Mouse (Mus musculus) embryonic facial prominence, embryonic 15.5 days (tissue): ENCODE measurements around the gene Bahd1. TPM values are rescaled to one million over a fixed set of nuclear protein-coding genes. Genes with fewer than 3 reads are reported as not detected.
A peak's percentile ranks its signal among the peaks of the same experiment; 100 is the strongest.

ENCODE experiments used
- ATAC-seq: fragments of 200-750 bp; cut with Nextera tagmentation; 2 replicates; pipeline ENCODE4 v1.8.0; 2017; ENCODE audit warnings: low read depth, moderate TSS enrichment; ENCODE audit not compliant: insufficient number of reproducible peaks, low FRiP score, low TSS enrichment
- H3K27ac ChIP-seq: fragments of 300-500 bp; sonication (generic); replicated peaks from 2 replicates; pipeline ENCODE4 v1.5.1; 2015; ENCODE audit warnings: mild to moderate bottlenecking, inconsistent platforms
- H3K27me3 ChIP-seq: fragments of 300-500 bp; sonication (generic); 2 replicates; pipeline ENCODE4 v1.6.1; 2015; ENCODE audit warnings: inconsistent platforms
- H3K36me3 ChIP-seq: fragments of 300-500 bp; sonication (generic); 2 replicates; pipeline ENCODE4 v1.6.1; 2015; ENCODE audit warnings: mild to moderate bottlenecking, inconsistent platforms
- H3K4me1 ChIP-seq: fragments of 300-500 bp; sonication (generic); 2 replicates; pipeline ENCODE4 v1.6.1; 2015; ENCODE audit warnings: inconsistent platforms
- H3K4me2 ChIP-seq: fragments of 300-500 bp; sonication (generic); replicated peaks from 2 replicates; pipeline ENCODE4 v1.6.1; 2015; ENCODE audit warnings: mild to moderate bottlenecking, inconsistent platforms
- H3K4me3 ChIP-seq: fragments of 300-500 bp; sonication (generic); replicated peaks from 2 replicates; pipeline ENCODE4 v1.5.1; 2015; ENCODE audit warnings: mild to moderate bottlenecking, inconsistent platforms
- H3K9ac ChIP-seq: fragments of 300-500 bp; sonication (generic); 2 replicates; pipeline ENCODE4 v1.6.1; 2015; ENCODE audit warnings: inconsistent platforms
- H3K9me3 ChIP-seq: fragments of 300-500 bp; sonication (generic); replicated peaks from 2 replicates; pipeline ENCODE4 v1.6.1; 2016; ENCODE audit warnings: inconsistent platforms
- WGBS: fragments of 180-500 bp; shearing (Covaris S2); methylation state at CpG from one replicate; pipeline ENCODE4 v1.1.7; 2015; 5-methylcytosine and 5-hydroxymethylcytosine counted together
- polyA plus RNA-seq: library from polyadenylated mRNA; unstranded; fragments of >200 nt; fragmentation: Nextera tagmentation; extraction: Ambion mirVana; gene quantifications from 2 replicates; pipeline ENCODE4 v1.2.1, GENCODE M21; 2015

Gene Bahd1
- polyA plus RNA-seq, 1 experiment from 2014 or later: 5.9 TPM

GRCm38 (mm10) chr2:118900826-118901140, 606 bp downstream of the Bahd1 start:
- peak overlapping the region; percentile 26; the same call in 1 of the 2 replicates for H3K9ac ChIP-seq
- peak overlapping the region; percentile 88 for H3K4me3 ChIP-seq
- H3K9me3 ChIP-seq: no peaks in the 10 kb centered on the region
- peaks cover 47% of the 10 kb centered on the region for H3K27me3 ChIP-seq
- no peaks in the 10 kb centered on the region for H3K36me3 ChIP-seq
- 2% methylated on average over 11 of the region's 11 CpGs for WGBS
- H3K4me2 ChIP-seq: peak overlapping the region; percentile 99
- H3K27ac ChIP-seq: no peak overlapping the region
- 0 out of 2 replicates have a peak, but pooled peaks have one; percentile 4 for ATAC-seq
- peaks cover 52% of the 10 kb centered on the region for H3K4me1 ChIP-seq

DNA sequence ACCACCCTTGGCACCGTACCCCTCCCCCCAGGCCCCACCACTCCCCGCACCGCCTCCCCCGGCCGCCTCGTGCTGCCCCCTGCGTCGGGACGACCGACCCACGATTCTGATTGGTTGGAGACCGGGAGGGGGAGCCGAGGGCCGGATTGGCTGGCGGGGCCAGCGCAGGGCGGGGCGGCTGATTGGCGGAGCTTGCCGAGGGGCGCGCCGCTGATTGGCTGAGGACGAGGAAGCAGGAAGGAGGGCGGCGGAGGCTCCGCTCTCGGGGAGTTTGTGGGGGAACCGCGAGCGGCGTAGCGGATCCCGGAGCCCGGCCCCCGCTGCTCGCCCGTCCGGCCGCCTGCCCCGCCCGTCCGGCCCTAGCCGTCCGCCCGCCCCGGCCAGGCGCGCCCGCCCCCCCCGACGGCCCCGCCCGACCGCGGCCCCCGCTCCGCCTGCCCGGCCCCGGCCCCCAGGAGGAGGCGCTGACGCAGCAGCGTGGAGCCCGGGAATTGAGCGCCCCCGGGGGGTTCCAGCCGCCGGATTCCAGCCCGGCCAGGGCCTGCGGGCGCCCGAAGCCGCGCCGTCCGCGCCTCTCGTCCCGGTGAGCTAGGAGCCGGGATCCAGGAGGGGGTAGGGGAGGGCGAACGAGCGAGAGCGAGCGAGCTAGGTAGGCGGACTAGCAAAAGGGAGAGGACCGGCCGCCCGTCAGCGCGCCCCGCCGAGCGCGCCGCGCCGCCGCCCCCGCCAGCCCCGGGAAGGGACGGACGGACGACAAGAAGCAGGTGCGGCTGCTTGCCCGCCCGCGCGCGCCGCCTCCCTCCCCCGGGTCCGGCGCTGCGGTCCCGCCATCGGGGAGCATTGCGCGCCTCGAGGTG, 1.2 kb downstream of the Bahd1 start:
- under 1% methylated on average over 94 of the region's 120 CpGs for WGBS
- H3K27me3 ChIP-seq: peaks cover 42% of the 10 kb centered on the region
- no peaks in the 10 kb centered on the region for H3K36me3 ChIP-seq
- peak overlapping the region; percentile 88 for H3K4me3 ChIP-seq
- ATAC-seq: peak; percentile 94
- peak overlapping the region; percentile 80 for H3K27ac ChIP-seq
- peak overlapping the region; percentile 99 for H3K4me2 ChIP-seq
- peaks cover 46% of the 10 kb centered on the region for H3K4me1 ChIP-seq
- no peaks in the 10 kb centered on the region for H3K9me3 ChIP-seq
- peak overlapping the region; percentile 74 for H3K9ac ChIP-seq

- Histone ChIP-seq H3K4me1 (peaks cover 37% of the 10 kb centered on the region), H3K9ac (peak overlapping the region; percentile 74), H3K9me3 (no peaks in the 10 kb centered on the region), H3K4me3 (peak overlapping the region; percentile 88), H3K4me2 (peak overlapping the region; percentile 99), H3K36me3 (no peaks in the 10 kb centered on the region), H3K27ac (peak overlapping the region; percentile 80), H3K27me3 (peaks cover 33% of the 10 kb centered on the region)
- under 1% methylated on average over 93 of the region's 106 CpGs for WGBS
- ATAC-seq: no peak
Measured at GRCm38 (mm10) chr2:118902051-118903025, 2.2 kb downstream of the Bahd1 start.

DNA sequence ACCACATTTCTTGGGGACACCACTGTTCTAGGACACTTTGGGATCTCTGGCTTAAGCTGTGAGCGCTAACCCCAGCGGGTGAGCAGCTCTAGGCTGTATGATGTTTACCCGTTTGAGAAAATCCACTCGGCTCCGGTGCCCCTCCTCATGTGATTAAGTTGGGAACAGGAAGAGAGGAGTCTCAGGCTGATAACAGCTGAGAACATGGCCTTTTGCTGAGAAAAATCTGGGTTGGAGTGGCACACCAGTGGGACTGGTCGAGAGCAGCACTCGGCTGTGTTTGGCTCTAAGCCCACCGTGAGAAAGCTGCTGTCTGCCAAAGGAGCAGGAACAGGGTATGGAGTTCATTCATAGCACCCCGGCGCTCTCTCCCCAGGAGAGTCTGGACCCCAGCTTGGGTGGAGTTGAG, 3.2 kb downstream of the Bahd1 start:
- no peaks in the 10 kb centered on the region for H3K36me3 ChIP-seq
- no peak for ATAC-seq
- no peak overlapping the region for H3K9ac ChIP-seq
- H3K27me3 ChIP-seq: peaks cover 23% of the 10 kb centered on the region
- H3K4me1 ChIP-seq: peaks cover 27% of the 10 kb centered on the region
- no peaks in the 10 kb centered on the region for H3K9me3 ChIP-seq
- no peak overlapping the region for H3K27ac ChIP-seq
- H3K4me2 ChIP-seq: peak overlapping the region; percentile 99
- H3K4me3 ChIP-seq: peak overlapping the region; percentile 88
- 10% methylated on average over 10 of the region's 10 CpGs for WGBS

DNA sequence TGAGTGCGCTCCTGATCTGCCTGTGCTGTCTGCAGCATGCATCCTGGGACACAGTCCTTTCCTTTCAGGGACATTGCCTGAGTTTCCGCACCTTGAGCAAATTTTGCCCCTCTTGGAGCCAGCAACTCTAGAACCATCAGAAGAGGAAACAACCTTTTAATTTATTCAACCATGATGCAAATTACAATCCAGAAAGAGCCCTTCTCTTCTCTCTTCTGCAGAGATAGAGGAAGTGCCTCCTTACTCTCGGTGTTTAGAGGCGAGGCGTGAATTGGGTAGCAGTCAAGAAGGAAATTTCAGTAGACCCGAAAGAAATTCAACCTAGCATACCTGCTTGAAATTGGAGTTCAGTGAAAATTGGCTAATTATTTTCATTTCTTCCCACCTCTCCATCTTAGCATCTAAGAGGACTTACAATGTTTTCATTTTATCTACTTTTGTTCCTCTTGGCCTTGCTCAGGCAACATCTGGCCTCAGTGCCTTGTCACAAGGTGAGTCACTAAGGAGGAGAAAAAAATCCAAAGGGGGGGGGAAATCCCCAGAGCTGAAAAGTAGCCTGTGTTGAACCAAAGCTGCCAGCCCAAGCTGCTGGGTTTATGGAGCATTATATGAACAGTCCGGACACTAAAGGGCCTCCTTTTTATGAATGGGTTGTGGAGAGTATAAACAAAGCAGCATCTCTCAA, 5.4 kb downstream of the Bahd1 start:
- peaks cover 18% of the 10 kb centered on the region for H3K4me1 ChIP-seq
- 87% methylated on average over 7 of the region's 7 CpGs for WGBS
- no peak for ATAC-seq
- H3K9ac ChIP-seq: no peak overlapping the region
- no peaks in the 10 kb centered on the region for H3K36me3 ChIP-seq
- peaks cover 2% of the 10 kb centered on the region; the same call in 1 of the 2 replicates for H3K27me3 ChIP-seq
- no peak overlapping the region for H3K4me3 ChIP-seq
- no peaks in the 10 kb centered on the region for H3K9me3 ChIP-seq
- no peak overlapping the region for H3K27ac ChIP-seq
- H3K4me2 ChIP-seq: no peak overlapping the region

- H3K27ac ChIP-seq: no peak overlapping the region
- peaks cover 14% of the 10 kb centered on the region for H3K4me1 ChIP-seq
- H3K27me3 ChIP-seq: no peaks in the 10 kb centered on the region
- H3K36me3 ChIP-seq: no peaks in the 10 kb centered on the region
- WGBS: 84% methylated on average over 5 of the region's 5 CpGs
- ATAC-seq: no peak
- H3K4me3 ChIP-seq: no peak overlapping the region
- H3K9me3 ChIP-seq: no peaks in the 10 kb centered on the region
- H3K4me2 ChIP-seq: no peak overlapping the region
- no peak overlapping the region for H3K9ac ChIP-seq
Measured at GRCm38 (mm10) chr2:118906118-118906492, 5.9 kb downstream of the Bahd1 start.

DNA sequence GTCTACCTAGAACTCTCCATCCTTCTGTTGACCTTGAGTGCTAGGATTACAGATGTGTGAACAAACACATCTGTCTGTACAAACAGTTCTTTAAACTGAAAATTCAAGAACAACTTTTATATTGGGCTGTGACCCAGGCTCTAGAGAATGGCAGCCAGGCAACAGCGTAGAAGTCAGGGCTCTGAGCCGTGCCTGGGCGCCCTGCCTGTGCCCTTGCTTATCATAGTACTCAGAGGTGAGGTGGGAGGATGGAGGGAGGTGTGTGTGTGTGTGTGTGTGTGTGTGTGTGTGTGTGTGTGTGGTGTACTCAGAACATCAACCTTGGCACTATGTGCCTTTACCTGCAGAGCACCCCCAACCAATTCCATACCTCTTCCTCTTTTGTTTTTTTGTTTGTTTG, 7.6 kb downstream of the Bahd1 start:
- H3K4me2 ChIP-seq: no peak overlapping the region
- ATAC-seq: no peak
- 92% methylated on average over 3 of the region's 3 CpGs for WGBS

DNA sequence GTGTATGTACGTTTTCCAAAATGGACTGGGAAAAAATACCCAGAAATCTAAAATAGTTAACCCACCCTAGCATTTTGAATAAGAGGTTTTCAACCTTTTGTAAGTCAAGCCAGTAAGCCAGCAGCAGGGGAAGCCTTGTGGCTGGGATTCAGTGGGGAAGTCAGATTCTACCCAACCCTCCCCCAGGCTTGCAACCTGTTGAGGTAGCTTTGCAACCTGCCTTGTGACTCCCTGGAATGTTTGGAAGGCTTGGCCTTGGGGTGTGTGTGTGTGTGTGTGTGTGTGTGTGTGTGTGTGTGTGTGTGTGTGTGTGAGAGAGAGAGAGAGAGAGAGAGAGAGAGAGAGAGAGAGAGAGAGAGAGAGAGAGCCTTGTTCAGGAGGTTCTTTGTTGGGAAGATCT, 9.0 kb downstream of the Bahd1 start:
- no peak overlapping the region for H3K9ac ChIP-seq
- no peaks in the 10 kb centered on the region for H3K9me3 ChIP-seq
- H3K27me3 ChIP-seq: no peaks in the 10 kb centered on the region
- no peak overlapping the region for H3K27ac ChIP-seq
- no peaks in the 10 kb centered on the region for H3K36me3 ChIP-seq
- no peak overlapping the region for H3K4me2 ChIP-seq
- no peak overlapping the region for H3K4me3 ChIP-seq
- peaks cover 17% of the 10 kb centered on the region for H3K4me1 ChIP-seq
- no peak for ATAC-seq
- whole genome bisulfite sequencing: 46% methylated on average over 1 of the region's 1 CpGs

More for the DNA sequence above, 7.6 kb downstream of the Bahd1 start:
- Histone ChIP-seq H3K9ac (no peak overlapping the region), H3K36me3 (no peaks in the 10 kb centered on the region), H3K9me3 (no peaks in the 10 kb centered on the region), H3K4me3 (no peak overlapping the region), H3K27me3 (no peaks in the 10 kb centered on the region), H3K4me1 (peaks cover 16% of the 10 kb centered on the region), H3K27ac (no peak overlapping the region)

DNA sequence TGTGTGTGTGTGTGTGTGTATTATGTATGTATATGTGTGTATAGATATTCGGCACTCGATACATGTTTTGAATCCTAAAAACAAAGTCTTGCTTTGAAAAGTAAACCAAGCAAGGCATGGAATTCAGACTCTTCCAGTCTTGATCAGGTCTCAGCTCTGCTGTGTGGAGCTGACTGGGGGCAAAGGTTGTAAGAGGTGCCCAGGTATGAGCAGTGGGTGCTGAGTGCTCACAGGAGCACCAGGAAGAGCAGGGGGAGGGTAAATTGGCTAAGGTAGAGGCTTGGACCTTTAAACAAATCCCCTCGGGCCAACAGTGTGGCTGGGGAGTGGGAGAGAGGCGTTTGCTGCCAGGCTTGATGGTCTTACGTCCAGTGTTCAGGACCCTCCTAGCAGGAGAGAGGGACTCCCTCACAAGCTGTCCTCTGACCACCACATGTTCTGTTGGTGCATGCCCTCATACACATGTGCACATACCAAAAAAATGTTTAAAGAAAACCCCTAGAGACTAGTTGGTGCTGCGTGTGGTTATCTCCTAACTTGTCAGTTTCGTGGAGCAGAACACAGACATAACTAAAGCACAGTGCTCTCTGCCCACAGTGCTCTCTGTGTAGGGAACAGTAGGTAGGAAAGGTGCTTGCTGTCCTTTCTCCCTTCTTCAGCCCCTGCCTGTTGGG, 10.6 kb downstream of the Bahd1 start:
- Histone ChIP-seq H3K4me1 (peaks cover 24% of the 10 kb centered on the region), H3K27me3 (no peaks in the 10 kb centered on the region), H3K9me3 (no peaks in the 10 kb centered on the region), H3K27ac (no peak overlapping the region), H3K4me2 (no peak overlapping the region), H3K9ac (no peak overlapping the region), H3K4me3 (no peak overlapping the region), H3K36me3 (no peaks in the 10 kb centered on the region)
- ATAC-seq: no peak
- 59% methylated on average over 7 of the region's 7 CpGs for WGBS

DNA sequence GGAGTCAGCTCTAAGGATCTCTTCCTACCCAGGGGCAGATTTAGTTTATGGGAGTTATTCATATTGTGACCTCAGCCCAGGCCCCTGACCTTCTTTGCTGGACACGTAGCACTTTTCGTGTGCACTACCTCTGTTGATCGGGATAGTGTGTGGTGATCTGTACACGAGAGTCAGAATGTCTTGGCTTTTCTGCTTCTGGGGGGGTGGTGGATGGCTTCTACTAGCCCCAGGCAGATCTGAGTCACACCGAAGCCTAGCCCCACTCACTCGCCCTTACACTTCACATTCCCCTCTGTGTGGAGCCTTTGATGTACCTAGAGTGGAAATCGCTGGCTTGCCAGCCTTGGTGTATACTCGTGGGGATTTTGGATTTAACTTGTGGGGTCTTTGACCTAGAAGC, 12.5 kb downstream of the Bahd1 start:
- ATAC-seq: no peak
- Histone ChIP-seq H3K27ac (no peak overlapping the region), H3K9me3 (no peaks in the 10 kb centered on the region), H3K4me1 (peaks cover 31% of the 10 kb centered on the region), H3K9ac (no peak overlapping the region), H3K4me3 (no peak overlapping the region), H3K4me2 (no peak overlapping the region), H3K27me3 (no peaks in the 10 kb centered on the region), H3K36me3 (peaks cover 15% of the 10 kb centered on the region)
- 52% methylated on average over 8 of the region's 8 CpGs for WGBS
